Mouse (Mus musculus): ENCODE measurements at regions not wholly inside any gene's neighbourhood (a gene's known extent, or its start where the extent isn't known, plus 50 kb on each side); places are given as distances from the start of the nearest gene placed in this dataset.

- no peak for DNase-seq
Observed at GRCm38 (mm10) chr19:14889794-14890193, 291.9 kb upstream of the Tle4 start.

GRCm38 (mm10) chr19:14883707-14884421 is 286.0 kb upstream of the Tle4 start:
- DNase-seq = no peak

- no peak for DNase-seq
Observed at GRCm38 (mm10) chr19:14880818-14881217, 283.0 kb upstream of the Tle4 start.

- no peak for DNase-seq
Observed at GRCm38 (mm10) chr19:14873986-14874385, 276.1 kb upstream of the Tle4 start.

GRCm38 (mm10) chr19:14871178-14871867 is 273.5 kb upstream of the Tle4 start:
- no peak for DNase-seq

GRCm38 (mm10) chr19:14862654-14863468 is 265.0 kb upstream of the Tle4 start:
- DNase-seq = peak in 1 of 2 experiments; percentile 7

- DNase-seq = no peak
Observed at GRCm38 (mm10) chr19:14855036-14855435, 257.2 kb upstream of the Tle4 start.

- DNase-seq = no peak
Observed at GRCm38 (mm10) chr19:14853416-14853815, 255.6 kb upstream of the Tle4 start.

GRCm38 (mm10) chr19:14849561-14849960 is 251.7 kb upstream of the Tle4 start:
- DNase-seq = no peak

- no peak for DNase-seq
Observed at GRCm38 (mm10) chr19:14847120-14847519, 249.3 kb upstream of the Tle4 start.

GRCm38 (mm10) chr19:14835629-14836028 is 237.8 kb upstream of the Tle4 start:
- DNase-seq = no peak

- no peak for DNase-seq
Observed at GRCm38 (mm10) chr19:14816354-14816753, 218.5 kb upstream of the Tle4 start.

- DNase-seq = no peak
Observed at GRCm38 (mm10) chr19:14806787-14807186, 208.9 kb upstream of the Tle4 start.

- peak; percentile 11 to 18 for DNase-seq
Observed at GRCm38 (mm10) chr19:14802909-14803650, 205.2 kb upstream of the Tle4 start.

GRCm38 (mm10) chr19:14801669-14802068 is 203.8 kb upstream of the Tle4 start:
- DNase-seq = no peak

- DNase-seq = no peak
Observed at GRCm38 (mm10) chr19:14799002-14799401, 201.2 kb upstream of the Tle4 start.

GRCm38 (mm10) chr19:14798417-14798816 is 200.6 kb upstream of the Tle4 start:
- no peak for DNase-seq

- no peak for DNase-seq
Observed at GRCm38 (mm10) chr19:14795910-14796309, 198.1 kb upstream of the Tle4 start.

GRCm38 (mm10) chr19:14789992-14790391 is 192.1 kb upstream of the Tle4 start:
- DNase-seq = no peak

GRCm38 (mm10) chr19:14788630-14789029 is 190.8 kb upstream of the Tle4 start:
- no peak for DNase-seq

GRCm38 (mm10) chr19:14786868-14787267 is 189.0 kb upstream of the Tle4 start:
- no peak for DNase-seq

GRCm38 (mm10) chr19:14785661-14786060 is 187.8 kb upstream of the Tle4 start:
- no peak for DNase-seq

- DNase-seq = peak; percentile 15 to 18
Observed at GRCm38 (mm10) chr19:14777709-14778108, 179.9 kb upstream of the Tle4 start.

Measured in cerebellum, postnatal 25 days (tissue).